Mouse (Mus musculus) liver, postnatal 0 days (tissue): ENCODE measurements around the gene Hmgxb4.

ENCODE experiments used
- CTCF ChIP-seq: sonication (generic); IDR thresholded peaks from 2 replicates; pipeline ENCODE4 v1.5.1; 2016; ENCODE audit warnings: antibody characterized with exemption, low read depth
- EP300 ChIP-seq: IDR thresholded peaks from 2 replicates; pipeline ENCODE4 v1.6.1; 2016; ENCODE audit warnings: antibody characterized with exemption, low read depth, mild to moderate bottlenecking

GRCm38 (mm10) chr8:75060815-75061214, 67.7 kb downstream of the Hmgxb4 start:
- TF ChIP-seq CTCF = no peak
- TF ChIP-seq EP300 = no peak
